In the genomic region with DNA sequence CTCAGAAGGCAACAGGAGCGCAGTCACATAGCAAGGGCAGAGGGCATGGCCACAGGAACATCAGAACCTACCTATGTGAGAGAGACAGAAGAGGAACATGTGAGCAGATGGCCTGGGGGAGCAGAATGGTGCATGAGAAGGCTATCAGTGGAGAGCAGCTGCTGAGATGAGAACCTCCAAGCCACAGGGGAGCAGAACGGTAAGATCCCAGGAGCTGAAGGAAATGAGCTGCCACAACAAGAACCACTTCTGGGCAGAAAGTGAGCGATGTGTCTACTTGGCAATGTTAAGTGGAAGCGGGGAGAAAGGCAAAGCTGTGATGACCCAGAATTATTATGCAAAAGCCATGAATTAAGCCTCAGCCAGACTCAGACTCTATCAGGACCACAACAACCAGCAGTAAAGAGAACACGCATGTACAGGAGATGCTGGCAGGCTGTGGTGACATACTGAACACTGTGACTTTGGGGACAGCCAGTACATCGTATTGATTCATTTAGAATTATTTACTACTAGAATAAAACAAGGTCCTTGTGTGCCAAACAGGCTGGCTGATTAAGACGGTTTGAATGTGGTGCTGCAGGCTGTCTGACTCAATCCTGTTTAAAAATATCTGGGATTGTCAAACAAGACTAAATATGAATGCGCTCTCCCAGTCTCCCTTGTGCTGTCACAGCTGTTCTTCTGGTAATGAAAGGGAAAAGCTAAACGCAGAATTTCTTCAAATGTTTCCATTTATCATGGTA, we compare ENCODE assay signal across 9 mouse cellular contexts.
A peak's percentile ranks its signal among the peaks of the same experiment; 100 is the strongest.
DNase-seq lines count a peak whose midpoint lies in the region; ATAC-seq lines count a peak whose summit lies in the region.
"Had no signal": no experiment of that assay in that cellular context is flagged by ENCODE, and none has a peak within 500 bp of the region (broad histone marks: within the 10 kb centered on the region; RNA-seq: fewer than 3 reads in every experiment).

No protein-coding gene starts in this region.

- H3K4me3 ChIP-seq in embryonic facial prominence, embryonic 10.5 days, result no peak overlapping the region

- peak overlapping the region; percentile 24; the same call in 1 of the 2 replicates for H3K27ac ChIP-seq in embryonic facial prominence, embryonic 10.5 days (replicated peaks)
- H3K27ac ChIP-seq: macrophage had no signal

- H3K27me3 ChIP-seq in embryonic facial prominence, embryonic 10.5 days (replicated peaks; ENCODE audit: low read depth, poor library complexity, severe bottlenecking), result no peaks in the 10 kb centered on the region

- no peaks in the 10 kb centered on the region for H3K9me3 ChIP-seq in embryonic facial prominence, embryonic 10.5 days

- H3K36me3 ChIP-seq in embryonic facial prominence, embryonic 10.5 days (replicated peaks), result no peaks in the 10 kb centered on the region

- peak; percentile 37 to 71 for DNase-seq in layer of hippocampus, adult 18-20 months (ENCODE audit: low spot score in 2 of 2)
- DNase-seq in layer of hippocampus, postnatal 25 days (ENCODE audit: extremely low spot score in 1 of 2, low spot score in 1 of 2), result no peak
- peak; percentile 52 for DNase-seq in Muller cell, postnatal 12 days (ENCODE audit: inconsistent ontology term)
- DNase-seq in embryonic facial prominence, embryonic 10.5 days (ENCODE audit: low spot score), result no peak
- peak; percentile 36 for DNase-seq in layer of hippocampus, adult 9-10 months (ENCODE audit: low spot score)
- DNase-seq in kidney, postnatal 25 days, result no peak
- DNase-seq: gastrocnemius, postnatal 14 days had no signal

- WGBS in embryonic facial prominence, embryonic 10.5 days, result 81% methylated on average over 9 of the region's 9 CpGs

- peaks cover 67% of the 10 kb centered on the region for H3K4me1 ChIP-seq in embryonic facial prominence, embryonic 10.5 days

- no peak for ATAC-seq in CD4-positive, CD25-positive, alpha-beta regulatory T cell, adult 4 months

Comparison
In these comparisons a context has a peak if more than half of its experiments do, and no peak if none do; other contexts are left out.
1. DNase-seq: peak in layer of hippocampus, adult 18-20 months (2 of 2), Muller cell, postnatal 12 days (single experiment) and layer of hippocampus, adult 9-10 months (single experiment); none in layer of hippocampus, postnatal 25 days (0 of 2), embryonic facial prominence, embryonic 10.5 days (single experiment) and kidney, postnatal 25 days (0 of 2).